In genomic region chr11:62983793-62984192, GRCm38 (mm10) we compare ENCODE assay signal across 13 mouse cellular contexts. TPM values are rescaled to one million over a fixed set of nuclear protein-coding genes. Genes with fewer than 3 reads are reported as not detected.
DNase-seq lines count a peak whose midpoint lies in the region; ATAC-seq lines count a peak whose summit lies in the region.
"Had no signal": no experiment of that assay in that cellular context is flagged by ENCODE, and none has a peak within 500 bp of the region (broad histone marks: within the 10 kb centered on the region; RNA-seq: fewer than 3 reads in every experiment).

No protein-coding gene starts in this region.

- no peak for DNase-seq in lung, postnatal 14 days
- peak; percentile 81 for DNase-seq in embryo, embryonic 10.5 days (ENCODE audit: low spot score)
- DNase-seq in neural tube, embryonic 11.5 days (ENCODE audit: low spot score), result peak; percentile 71
- DNase-seq in thymus, postnatal 14 days, result no peak
- no peak for DNase-seq in heart, postnatal 14 days
- DNase-seq: thymus, postnatal 25 days had no signal

- intact Hi-C loops in heart, postnatal 14 days (cut with DNase I), result loop anchor here (5.0 kb wide), 1 partner anchor 154 kb away; no protein-coding TSS in a partner anchor

- WGBS in lung, embryonic 16.5 days, result 36% methylated on average over 3 of the region's 3 CpGs
- 7% methylated on average over 3 of the region's 3 CpGs for WGBS in hindbrain, embryonic 13.5 days
- WGBS in neural tube, embryonic 11.5 days, result 3% methylated on average over 3 of the region's 3 CpGs

- H3K27me3 ChIP-seq in lung, embryonic 16.5 days (ENCODE audit: control insufficient read depth, insufficient read depth, low read depth, low read length), result no peaks in the 10 kb centered on the region
- 0 out of 2 replicates have a peak, but pooled peaks cover 2% of the 10 kb centered on the region for H3K27me3 ChIP-seq in hindbrain, embryonic 13.5 days
- no peaks in the 10 kb centered on the region for H3K27me3 ChIP-seq in neural tube, embryonic 11.5 days (ENCODE audit: control insufficient read depth, insufficient read depth, low read length)

- H3K36me3 ChIP-seq in lung, embryonic 16.5 days (ENCODE audit: control insufficient read depth, insufficient read depth, low read length), result no peaks in the 10 kb centered on the region
- H3K36me3 ChIP-seq in hindbrain, embryonic 13.5 days, result no peaks in the 10 kb centered on the region
- H3K36me3 ChIP-seq in neural tube, embryonic 11.5 days (ENCODE audit: control insufficient read depth, insufficient read depth, low read length), result no peaks in the 10 kb centered on the region

- H3K4me3 ChIP-seq in lung, embryonic 16.5 days (ENCODE audit: low read length), result no peak overlapping the region
- H3K4me3 ChIP-seq in hindbrain, embryonic 13.5 days, result no peak overlapping the region
- H3K4me3 ChIP-seq in neural tube, embryonic 11.5 days (ENCODE audit: low read depth, low read length), result no peak overlapping the region
- H3K4me3 ChIP-seq: erythroblast, embryonic 14.5 days had no signal

- no peak overlapping the region for H3K4me2 ChIP-seq in lung, embryonic 16.5 days (ENCODE audit: low read depth, low read length)
- H3K4me2 ChIP-seq in hindbrain, embryonic 13.5 days, result no peak overlapping the region
- no peak overlapping the region for H3K4me2 ChIP-seq in neural tube, embryonic 11.5 days (ENCODE audit: low read depth)

- peaks cover 13% of the 10 kb centered on the region for H3K4me1 ChIP-seq in lung, embryonic 16.5 days (replicated peaks; ENCODE audit: control insufficient read depth, insufficient read depth, low read length)
- H3K4me1 ChIP-seq in hindbrain, embryonic 13.5 days (replicated peaks), result peaks cover 26% of the 10 kb centered on the region
- H3K4me1 ChIP-seq in neural tube, embryonic 11.5 days (ENCODE audit: control insufficient read depth, insufficient read depth, low read length), result peaks cover 18% of the 10 kb centered on the region; the same call in 1 of the 2 replicates

- no peaks in the 10 kb centered on the region for H3K9me3 ChIP-seq in lung, embryonic 16.5 days (ENCODE audit: control insufficient read depth, low read length)
- H3K9me3 ChIP-seq in hindbrain, embryonic 13.5 days, result 0 out of 2 replicates have a peak, but pooled peaks cover 5% of the 10 kb centered on the region
- H3K9me3 ChIP-seq in neural tube, embryonic 11.5 days (ENCODE audit: control insufficient read depth, low read length), result 0 out of 2 replicates have a peak, but pooled peaks cover 2% of the 10 kb centered on the region

- H3K9ac ChIP-seq in lung, embryonic 16.5 days (ENCODE audit: low read length), result no peak overlapping the region
- H3K9ac ChIP-seq in hindbrain, embryonic 13.5 days, result no peak overlapping the region
- H3K9ac ChIP-seq in neural tube, embryonic 11.5 days (ENCODE audit: low read length), result no peak overlapping the region

- no peak overlapping the region for H3K27ac ChIP-seq in lung, embryonic 16.5 days (ENCODE audit: low read length)
- peak overlapping the region; percentile 60; the same call in 1 of the 2 replicates for H3K27ac ChIP-seq in hindbrain, embryonic 13.5 days
- no peak overlapping the region for H3K27ac ChIP-seq in neural tube, embryonic 11.5 days (ENCODE audit: low read depth, low read length)

- peak; percentile 29; the same call in 1 of the 2 replicates for ATAC-seq in lung, embryonic 16.5 days (ENCODE audit: low read depth)
- peak; percentile 63; the same call in 1 of the 2 replicates for ATAC-seq in hindbrain, embryonic 13.5 days (ENCODE audit: low FRiP score)
- peak; percentile 60 for ATAC-seq in neural tube, embryonic 11.5 days (ENCODE audit: insufficient read depth, low FRiP score, low TSS enrichment)

RNA-seq across cellular contexts. Expression of gene Cdrt4, which starts 32.8 kb away (rescaled TPM):
- polyA plus RNA-seq in lung, embryonic 16.5 days (2015; fragmentation: Nextera tagmentation; extraction: Ambion mirVana), result 0.21 and 0.52 TPM in 2 replicates
- 0.32 TPM in 1 of 2 replicates, not detected in the other for polyA plus RNA-seq in hindbrain, embryonic 13.5 days (2015; fragmentation: Nextera tagmentation; extraction: Ambion mirVana)
- not detected in 2 replicates for polyA plus RNA-seq in neural tube, embryonic 11.5 days (2014; fragmentation: Nextera tagmentation; extraction: Ambion mirVana)
- not detected for total RNA-seq in heart, postnatal 14 days (2021)
- total RNA-seq: adrenal gland, adult 18-20 months; neutrophil, adult 5-6 weeks had no signal
- polyA plus RNA-seq: erythroblast, embryonic 14.5 days; liver, embryonic 16.5 days; small intestine, adult 2 months had no signal

Comparison
In these comparisons a context has a peak if more than half of its experiments do, and no peak if none do; other contexts are left out.
1. DNase-seq: peak in embryo, embryonic 10.5 days (single experiment) and neural tube, embryonic 11.5 days (single experiment); none in lung, postnatal 14 days (single experiment), thymus, postnatal 14 days (single experiment) and heart, postnatal 14 days (0 of 2).
2. Peak in every context shown above with its lines, with median percentiles within 50 percentile points of each other: ATAC-seq.